Mouse (Mus musculus): ENCODE measurements at regions not wholly inside any gene's neighbourhood (a gene's known extent, or its start where the extent isn't known, plus 50 kb on each side); places are given as distances from the start of the nearest gene placed in this dataset.

- in situ Hi-C loops (cut with MboI; ENCODE audit: low pct_unique_long_range_greater_than_20kb in 1 of 2, low sequenced_read_pairs in 2 of 2, unreplicated experiment in 1 of 2): no loop called here
These were observed 161.9 kb downstream of the 1500009L16Rik start for GRCm38 (mm10) chr10:83884553-83884952.

DNA sequence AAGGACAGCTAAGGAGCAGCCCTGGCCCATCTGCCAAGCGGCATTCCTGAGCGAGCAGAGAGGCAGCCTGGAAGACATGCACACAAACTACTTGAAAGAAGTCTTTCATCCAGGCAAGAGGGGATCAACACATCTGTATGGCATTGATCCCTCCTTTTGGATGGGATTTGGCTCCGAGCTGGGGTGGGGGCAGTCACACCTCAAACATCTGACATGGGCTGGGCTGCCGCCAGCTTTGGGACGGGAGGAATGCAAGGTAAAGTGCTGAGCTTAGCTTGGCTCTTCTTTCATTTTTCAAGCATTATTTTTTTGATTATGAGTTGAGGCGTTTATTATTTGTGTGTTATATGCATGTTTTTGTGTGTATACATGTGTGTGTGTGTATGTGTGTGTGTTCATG is 165.9 kb downstream of the 1500009L16Rik start:
- in situ Hi-C loops (cut with MboI; ENCODE audit: low pct_unique_long_range_greater_than_20kb in 1 of 2, low sequenced_read_pairs in 2 of 2, unreplicated experiment in 1 of 2): no loop called here

DNA sequence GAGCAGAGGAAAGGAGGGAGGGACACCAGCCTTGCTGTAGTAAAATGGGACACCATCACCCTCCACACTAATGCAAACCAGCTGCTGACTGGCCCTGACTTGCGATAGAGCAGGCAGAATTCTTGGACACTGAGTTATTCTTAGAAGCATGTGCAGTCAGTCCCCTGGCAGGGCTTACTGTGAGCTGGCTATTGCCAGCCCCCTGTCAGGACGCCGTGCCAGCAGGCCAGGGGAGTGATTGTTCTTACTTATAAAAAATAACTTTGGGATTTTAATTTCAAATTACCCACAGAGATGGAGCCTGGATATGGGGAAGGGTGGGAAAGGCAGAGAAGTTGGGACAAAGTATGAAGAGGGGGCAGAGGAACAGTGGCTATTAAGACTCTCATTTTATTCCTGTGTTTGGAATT is 173.1 kb downstream of the 1500009L16Rik start:
- in situ Hi-C loops (cut with MboI; ENCODE audit: low pct_unique_long_range_greater_than_20kb in 1 of 2, low sequenced_read_pairs in 2 of 2, unreplicated experiment in 1 of 2): no loop called here

DNA sequence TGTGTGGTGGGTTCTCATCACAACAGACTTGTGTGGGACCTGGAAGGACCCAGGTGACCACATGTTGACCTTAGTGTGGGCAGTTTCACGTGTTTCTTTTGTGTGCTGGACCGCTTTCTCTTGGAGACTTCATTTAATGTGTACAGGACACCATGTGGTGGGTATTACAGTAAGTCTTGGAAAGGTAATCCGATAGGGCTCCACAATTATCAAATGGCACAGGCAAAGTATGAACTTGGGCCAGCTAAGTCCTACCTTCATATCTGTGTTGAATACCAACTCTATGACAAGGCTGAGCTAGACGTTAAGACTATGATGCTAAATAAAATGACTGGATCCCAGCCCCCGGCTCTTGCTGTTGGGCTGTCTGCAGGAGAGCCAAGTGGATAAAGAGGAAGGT is 173.5 kb downstream of the 1500009L16Rik start:
- in situ Hi-C loops (cut with MboI; ENCODE audit: low pct_unique_long_range_greater_than_20kb in 1 of 2, low sequenced_read_pairs in 2 of 2, unreplicated experiment in 1 of 2): no loop called here

- in situ Hi-C loops (cut with MboI; ENCODE audit: low pct_unique_long_range_greater_than_20kb in 1 of 2, low sequenced_read_pairs in 2 of 2, unreplicated experiment in 1 of 2): no loop called here
These were observed 174.9 kb downstream of the 1500009L16Rik start for GRCm38 (mm10) chr10:83897558-83897957.

- in situ Hi-C loops (cut with MboI; ENCODE audit: low pct_unique_long_range_greater_than_20kb in 1 of 2, low sequenced_read_pairs in 2 of 2, unreplicated experiment in 1 of 2): no loop called here
These were observed 184.1 kb downstream of the 1500009L16Rik start for GRCm38 (mm10) chr10:83906751-83907150.

DNA sequence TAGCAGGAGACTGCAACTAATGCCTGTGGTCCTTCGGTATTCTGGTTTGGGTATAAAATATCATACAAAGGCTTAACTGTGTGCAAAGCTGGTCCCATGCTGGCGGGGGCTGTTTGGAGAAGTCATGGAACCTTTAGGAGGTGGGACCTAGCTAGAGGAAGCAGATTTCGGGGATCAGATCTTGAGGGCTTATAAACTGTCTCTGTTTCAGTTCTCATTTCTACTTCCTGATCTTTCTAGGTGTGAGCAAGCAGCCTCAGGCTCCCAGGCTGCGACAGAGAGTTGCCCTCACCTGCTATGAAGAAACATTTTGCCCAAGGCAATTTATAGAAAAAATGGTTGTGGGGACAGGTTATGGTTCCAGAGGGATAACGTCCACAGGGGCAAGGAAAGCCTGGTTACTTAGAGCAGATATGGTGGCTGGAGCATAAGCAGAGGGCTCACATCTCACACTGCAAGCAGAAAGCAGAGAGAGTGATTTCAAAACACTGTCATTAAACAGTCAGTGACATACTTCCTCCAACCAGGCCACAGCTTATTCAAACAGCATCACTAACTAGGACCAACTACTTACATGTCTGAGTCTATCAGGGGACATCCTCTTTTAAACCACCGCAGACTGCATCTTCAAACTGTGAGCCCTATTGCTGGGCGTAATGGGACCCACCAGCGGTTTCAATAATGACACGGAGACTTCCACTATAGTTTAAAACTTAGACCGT is 188.1 kb downstream of the 1500009L16Rik start:
- in situ Hi-C loops (cut with MboI; ENCODE audit: low pct_unique_long_range_greater_than_20kb in 1 of 2, low sequenced_read_pairs in 2 of 2, unreplicated experiment in 1 of 2): no loop called here

GRCm38 (mm10) chr10:83914401-83915132 is 191.9 kb downstream of the 1500009L16Rik start:
- in situ Hi-C loops (cut with MboI; ENCODE audit: low pct_unique_long_range_greater_than_20kb in 1 of 2, low sequenced_read_pairs in 2 of 2, unreplicated experiment in 1 of 2): no loop called here

GRCm38 (mm10) chr10:83915133-83915730 is 192.6 kb downstream of the 1500009L16Rik start:
- in situ Hi-C loops (cut with MboI; ENCODE audit: low pct_unique_long_range_greater_than_20kb in 1 of 2, low sequenced_read_pairs in 2 of 2, unreplicated experiment in 1 of 2): no loop called here

GRCm38 (mm10) chr10:83926990-83927389 is 204.3 kb downstream of the 1500009L16Rik start:
- in situ Hi-C loops (cut with MboI; ENCODE audit: low pct_unique_long_range_greater_than_20kb in 1 of 2, low sequenced_read_pairs in 2 of 2, unreplicated experiment in 1 of 2): no loop called here

- in situ Hi-C loops (cut with MboI; ENCODE audit: low pct_unique_long_range_greater_than_20kb in 1 of 2, low sequenced_read_pairs in 2 of 2, unreplicated experiment in 1 of 2): no loop called here
These were observed 204.9 kb downstream of the 1500009L16Rik start for GRCm38 (mm10) chr10:83927554-83927953.

- in situ Hi-C loops (cut with MboI; ENCODE audit: low pct_unique_long_range_greater_than_20kb in 1 of 2, low sequenced_read_pairs in 2 of 2, unreplicated experiment in 1 of 2): no loop called here
These were observed 209.1 kb downstream of the 1500009L16Rik start for GRCm38 (mm10) chr10:83931758-83932157.

DNA sequence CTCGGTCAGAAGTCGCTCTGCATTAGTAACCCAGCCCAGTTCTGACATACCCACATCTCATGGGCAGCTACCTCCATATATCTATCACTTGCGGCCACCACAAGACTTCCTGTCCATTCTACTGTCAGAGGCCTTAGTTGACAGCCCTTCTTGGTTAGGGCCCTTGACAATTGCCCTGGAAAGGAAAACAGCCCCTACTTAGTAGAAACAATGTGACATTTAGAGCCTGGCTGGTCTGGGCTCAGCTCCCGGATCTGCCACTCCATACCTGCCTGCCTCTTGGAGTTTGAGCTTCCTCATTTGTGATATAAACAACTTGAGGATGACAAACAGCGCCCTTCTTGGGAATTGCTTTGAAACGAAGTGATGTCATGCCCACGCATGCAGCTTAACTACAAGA is 210.5 kb downstream of the 1500009L16Rik start:
- in situ Hi-C loops (cut with MboI; ENCODE audit: low pct_unique_long_range_greater_than_20kb in 1 of 2, low sequenced_read_pairs in 2 of 2, unreplicated experiment in 1 of 2): no loop called here

- in situ Hi-C loops (cut with MboI; ENCODE audit: low pct_unique_long_range_greater_than_20kb in 1 of 2, low sequenced_read_pairs in 2 of 2, unreplicated experiment in 1 of 2): no loop called here
These were observed 211.8 kb downstream of the 1500009L16Rik start for GRCm38 (mm10) chr10:83934498-83934897.

GRCm38 (mm10) chr10:83937168-83937567 is 214.5 kb downstream of the 1500009L16Rik start:
- in situ Hi-C loops (cut with MboI; ENCODE audit: low pct_unique_long_range_greater_than_20kb in 1 of 2, low sequenced_read_pairs in 2 of 2, unreplicated experiment in 1 of 2): no loop called here

GRCm38 (mm10) chr10:83942101-83942500 is 219.4 kb downstream of the 1500009L16Rik start:
- in situ Hi-C loops (cut with MboI; ENCODE audit: low pct_unique_long_range_greater_than_20kb in 1 of 2, low sequenced_read_pairs in 2 of 2, unreplicated experiment in 1 of 2): no loop called here

GRCm38 (mm10) chr10:83944158-83944557 is 221.5 kb downstream of the 1500009L16Rik start:
- in situ Hi-C loops (cut with MboI; ENCODE audit: low pct_unique_long_range_greater_than_20kb in 1 of 2, low sequenced_read_pairs in 2 of 2, unreplicated experiment in 1 of 2): no loop called here

DNA sequence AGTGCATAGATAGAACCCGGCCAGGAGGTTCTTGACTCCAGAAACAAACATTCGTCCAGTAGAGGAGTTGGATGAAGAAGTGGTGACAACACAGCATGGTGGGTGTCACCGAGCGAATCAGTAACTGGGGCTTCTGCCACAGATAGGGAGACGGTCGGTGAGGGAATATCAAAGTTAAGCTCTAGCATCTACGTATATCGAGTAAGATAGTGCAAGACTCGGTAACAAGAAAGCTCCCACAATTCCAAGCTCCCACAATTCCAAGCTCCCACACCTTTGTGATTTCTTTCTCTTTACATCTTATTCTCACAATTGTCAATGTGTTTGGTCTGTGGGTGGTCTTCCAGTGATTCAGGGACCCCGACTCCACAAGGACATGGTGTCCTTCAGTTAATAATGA is 222.2 kb downstream of the 1500009L16Rik start:
- in situ Hi-C loops (cut with MboI; ENCODE audit: low pct_unique_long_range_greater_than_20kb in 1 of 2, low sequenced_read_pairs in 2 of 2, unreplicated experiment in 1 of 2): no loop called here

DNA sequence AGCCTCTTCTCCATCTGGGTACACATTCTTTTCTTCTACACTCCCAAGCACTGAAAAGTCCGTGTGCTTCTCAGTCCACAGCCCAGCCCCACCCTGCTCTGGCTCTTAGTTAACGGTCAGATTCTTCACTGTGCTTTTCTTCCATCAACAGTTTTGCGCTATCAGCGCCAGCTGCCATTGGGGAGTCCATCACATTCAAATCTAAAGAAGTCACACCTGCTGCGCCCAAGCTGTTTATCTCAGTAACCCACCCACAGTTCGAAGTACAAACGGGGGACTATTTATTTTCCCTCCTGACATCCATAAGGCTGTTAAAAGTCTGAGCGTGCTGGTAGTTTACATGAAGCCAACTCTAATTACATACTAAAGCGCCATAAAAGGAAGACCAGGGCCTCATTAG is 222.8 kb downstream of the 1500009L16Rik start:
- in situ Hi-C loops (cut with MboI; ENCODE audit: low pct_unique_long_range_greater_than_20kb in 1 of 2, low sequenced_read_pairs in 2 of 2, unreplicated experiment in 1 of 2): no loop called here
